Mouse (Mus musculus) megakaryocyte-erythroid progenitor cell, adult 5-6 weeks (primary cell): ENCODE data around the gene Bbs1. TPM values are rescaled to one million over a fixed set of nuclear protein-coding genes. Genes with fewer than 3 reads are reported as not detected.
"Not testable (repeated sequence)": the region's sequence is repeated elsewhere in the genome, so short reads cannot be mapped to it uniquely, and the experiment has no call there.

Experiments used
- ATAC-seq: replicated peaks from 2 replicates; pipeline ENCODE4 v1.8.0; 2016; ENCODE audit warnings: mild to moderate bottlenecking, inconsistent platforms; ENCODE audit not compliant: severe bottlenecking, poor library complexity, low FRiP score, low TSS enrichment
- total RNA-seq, 2 experiments: library from RNA; stranded (forward) in 1 of 2; stranded (reverse) in 1 of 2; fragments of 200-1000, 215-1000 nt in 1 of 2; fragments of >200 nt in 1 of 2; fragmentation: Nextera tagmentation in 1 of 2; gene quantifications; 2 replicates each; pipeline ENCODE4 v1.2.3; 2014 to 2017

Gene Bbs1
- total RNA-seq, 2 experiments from 2014 or later, result 1.5 TPM; not detected in 1

- ATAC-seq, result no peak
These were observed 9.5 kb downstream of the Bbs1 start for GRCm38 (mm10) chr19:4896780-4897520.

GRCm38 (mm10) chr19:4891798-4892197, 14.6 kb downstream of the Bbs1 start:
- peak; percentile 87 for ATAC-seq

- no peak for ATAC-seq
These were observed 16.6 kb downstream of the Bbs1 start for GRCm38 (mm10) chr19:4889791-4890190.

- peak; percentile 58 for ATAC-seq
These were observed 22.5 kb downstream of the Bbs1 start for GRCm38 (mm10) chr19:4883961-4884360.

GRCm38 (mm10) chr19:4879324-4879703, 27.1 kb downstream of the Bbs1 start:
- ATAC-seq, result no peak

- peak; percentile 95 for ATAC-seq
These were observed 27.8 kb downstream of the Bbs1 start, which contains the start of gene Zdhhc24 for GRCm38 (mm10) chr19:4878405-4879323. TSS of gene Zdhhc24 (plus strand) at chr19:4878668.

- ATAC-seq, result 0 out of 2 replicates have a peak, but pooled peaks have one; percentile 1
These were observed 28.6 kb downstream of the Bbs1 start, which contains the start of gene Actn3 for GRCm38 (mm10) chr19:4877785-4878184. TSS of gene Actn3 (minus strand) at chr19:4877909.

GRCm38 (mm10) chr19:4876755-4877154, 29.7 kb downstream of the Bbs1 start:
- ATAC-seq, result no peak

GRCm38 (mm10) chr19:4876241-4876640, 30.2 kb downstream of the Bbs1 start:
- no peak for ATAC-seq

GRCm38 (mm10) chr19:4874613-4875012, 31.8 kb downstream of the Bbs1 start:
- ATAC-seq, result not testable (repeated sequence)

- ATAC-seq, result no peak
These were observed 41.3 kb downstream of the Bbs1 start for GRCm38 (mm10) chr19:4865147-4865546.

- no peak for ATAC-seq
These were observed 43.4 kb downstream of the Bbs1 start for GRCm38 (mm10) chr19:4863048-4863447.

- peak; percentile 92 for ATAC-seq
These were observed 47.3 kb downstream of the Bbs1 start for GRCm38 (mm10) chr19:4859081-4859480.

- ATAC-seq, result no peak
These were observed 50.5 kb downstream of the Bbs1 start for GRCm38 (mm10) chr19:4855951-4856350.

GRCm38 (mm10) chr19:4855470-4855820, 51.0 kb downstream of the Bbs1 start:
- ATAC-seq, result no peak

GRCm38 (mm10) chr19:4854552-4855469, 51.6 kb downstream of the Bbs1 start, which contains the start of gene Ctsf:
TSS of gene Ctsf (plus strand) at chr19:4855130.
- ATAC-seq, result peak; percentile 58; the same call in 1 of the 2 replicates

- ATAC-seq, result no peak
These were observed 56.1 kb downstream of the Bbs1 start for GRCm38 (mm10) chr19:4850281-4850680.

- no peak for ATAC-seq
These were observed 56.6 kb downstream of the Bbs1 start for GRCm38 (mm10) chr19:4849800-4850199.

- ATAC-seq, result peak; percentile 83
These were observed 58.9 kb downstream of the Bbs1 start for GRCm38 (mm10) chr19:4847490-4847889.
